16 mouse cellular contexts compared by ENCODE assay signal in the genomic region with DNA sequence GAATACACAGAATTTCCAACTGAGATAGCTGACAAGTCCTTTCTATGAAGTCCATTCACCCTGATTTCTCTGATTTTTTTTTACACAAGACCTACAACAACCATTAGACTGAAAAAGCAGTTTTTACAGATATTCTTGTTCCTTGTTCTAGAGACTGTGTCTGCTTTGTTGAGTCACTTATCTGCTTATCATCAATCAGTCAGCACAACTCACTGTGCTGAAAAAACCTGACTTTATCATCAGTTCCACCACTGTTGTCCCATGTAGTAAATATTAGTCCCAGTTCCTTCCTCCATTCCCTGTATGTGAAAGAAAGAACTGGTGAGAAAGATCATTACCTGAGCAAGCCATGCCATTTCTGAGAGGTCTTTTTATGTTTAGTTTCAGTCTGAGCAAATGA.
"Had no signal": no experiment of that assay in that cellular context is flagged by ENCODE, and none has a peak within 500 bp of the region (broad histone marks: within the 10 kb centered on the region; RNA-seq: fewer than 3 reads in every experiment).

No protein-coding gene starts in this region.

- H3K4me2 ChIP-seq: neural tube, embryonic 13.5 days; neural tube, embryonic 15.5 days; stomach, embryonic 15.5 days had no signal

- H3K9ac ChIP-seq: neural tube, embryonic 13.5 days; neural tube, embryonic 15.5 days; stomach, embryonic 15.5 days had no signal

- H3K27ac ChIP-seq: neural tube, embryonic 13.5 days; neural tube, embryonic 15.5 days; stomach, embryonic 15.5 days; stomach, postnatal 0 days had no signal

- H3K9me3 ChIP-seq: neural tube, embryonic 13.5 days; neural tube, embryonic 15.5 days; stomach, embryonic 15.5 days had no signal

- H3K4me3 ChIP-seq: neural tube, embryonic 13.5 days; neural tube, embryonic 15.5 days; stomach, embryonic 15.5 days had no signal

- H3K36me3 ChIP-seq: neural tube, embryonic 13.5 days; neural tube, embryonic 15.5 days; stomach, embryonic 15.5 days had no signal

- DNase-seq: retina, postnatal 1 day; right cerebral cortex, adult 18-20 months; right cerebral cortex, postnatal 14 days; right cerebral cortex, postnatal 25 days; right cerebral cortex, postnatal 4 days; spleen, adult 18-20 months; thymus, adult 18-20 months; thymus, adult 2 months; thymus, postnatal 14 days; thymus, postnatal 25 days; thymus, postnatal 36 days; thymus, postnatal 4 days had no signal

- H3K27me3 ChIP-seq: neural tube, embryonic 13.5 days; neural tube, embryonic 15.5 days; stomach, embryonic 15.5 days had no signal

- H3K4me1 ChIP-seq: neural tube, embryonic 13.5 days; neural tube, embryonic 15.5 days; stomach, embryonic 15.5 days had no signal
